Comparison of ENCODE assay signal across 18 mouse cellular contexts in the genomic region with DNA sequence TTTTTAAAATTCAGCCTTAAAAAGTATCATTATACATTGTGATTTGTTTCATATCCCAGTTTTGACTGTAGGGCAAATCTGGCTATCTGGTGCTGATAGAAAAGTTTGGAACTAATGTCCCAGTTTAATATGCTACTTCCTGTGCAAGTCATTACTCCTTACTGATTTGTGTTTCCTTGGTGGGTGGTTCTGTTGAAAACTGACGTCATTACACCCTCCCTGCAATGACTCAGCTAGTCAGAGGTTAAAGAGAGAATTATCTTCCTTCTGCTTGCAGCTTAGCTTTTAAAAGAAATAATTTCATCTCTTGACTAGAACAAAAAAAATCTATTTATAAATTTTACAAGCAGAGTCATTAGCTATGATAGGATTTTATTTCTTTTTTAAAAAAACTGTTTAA.
DNase-seq lines count a peak whose midpoint lies in the region; ATAC-seq and TF ChIP-seq lines count a peak whose summit lies in the region.
"Had no signal": no experiment of that assay in that cellular context is flagged by ENCODE, and none has a peak within 500 bp of the region (broad histone marks: within the 10 kb centered on the region; RNA-seq: fewer than 3 reads in every experiment).

No protein-coding gene starts in this region.

- H3K9ac ChIP-seq in lung, embryonic 14.5 days: no peak overlapping the region
- H3K9ac ChIP-seq in kidney, embryonic 15.5 days: no peak overlapping the region
- H3K9ac ChIP-seq in midbrain, embryonic 15.5 days: no peak overlapping the region
- H3K9ac ChIP-seq: forebrain, embryonic 13.5 days; liver, embryonic 14.5 days; midbrain, embryonic 12.5 days had no signal

- ATAC-seq in lung, embryonic 14.5 days (ENCODE audit: insufficient read depth): no peak
- peak; percentile 68; the same call in 1 of the 2 replicates for ATAC-seq in kidney, embryonic 15.5 days (replicated peaks; ENCODE audit: low FRiP score)
- ATAC-seq in midbrain, embryonic 15.5 days (replicated peaks): no peak
- ATAC-seq: forebrain, embryonic 13.5 days had no signal

- no peak overlapping the region for H3K4me3 ChIP-seq in heart, embryonic 10.5 days
- no peak overlapping the region for H3K4me3 ChIP-seq in lung, embryonic 14.5 days (ENCODE audit: low read depth, low read length)
- H3K4me3 ChIP-seq in lung, adult 2 months (replicated peaks; ENCODE audit: extremely low read depth, low read depth, low read length): no peak overlapping the region
- H3K4me3 ChIP-seq in kidney, embryonic 15.5 days (replicated peaks): no peak overlapping the region
- no peak overlapping the region for H3K4me3 ChIP-seq in left cerebral cortex, adult 2 months
- no peak overlapping the region for H3K4me3 ChIP-seq in midbrain, embryonic 15.5 days
- H3K4me3 ChIP-seq: forebrain, embryonic 13.5 days; midbrain, embryonic 12.5 days; myocyte had no signal

- no peak overlapping the region for H3K4me2 ChIP-seq in lung, embryonic 14.5 days
- H3K4me2 ChIP-seq in kidney, embryonic 15.5 days: no peak overlapping the region
- no peak overlapping the region for H3K4me2 ChIP-seq in midbrain, embryonic 15.5 days
- H3K4me2 ChIP-seq: forebrain, embryonic 13.5 days; midbrain, embryonic 12.5 days had no signal

- H3K27me3 ChIP-seq in heart, embryonic 10.5 days (ENCODE audit: insufficient read depth, poor library complexity, severe bottlenecking): no peaks in the 10 kb centered on the region
- no peaks in the 10 kb centered on the region for H3K27me3 ChIP-seq in lung, embryonic 14.5 days (ENCODE audit: insufficient read depth, low read length)
- no peaks in the 10 kb centered on the region for H3K27me3 ChIP-seq in kidney, embryonic 15.5 days
- no peaks in the 10 kb centered on the region for H3K27me3 ChIP-seq in midbrain, embryonic 15.5 days (replicated peaks)
- H3K27me3 ChIP-seq: forebrain, embryonic 13.5 days; midbrain, embryonic 12.5 days had no signal

- 0 out of 2 replicates have a peak, but pooled peaks cover 4% of the 10 kb centered on the region for H3K4me1 ChIP-seq in heart, embryonic 10.5 days
- H3K4me1 ChIP-seq in lung, embryonic 14.5 days (ENCODE audit: insufficient read depth): no peaks in the 10 kb centered on the region
- H3K4me1 ChIP-seq in lung, adult 2 months (ENCODE audit: control insufficient read depth, insufficient read depth, low read length): no peaks in the 10 kb centered on the region
- H3K4me1 ChIP-seq in kidney, embryonic 15.5 days: no peaks in the 10 kb centered on the region
- no peaks in the 10 kb centered on the region for H3K4me1 ChIP-seq in midbrain, embryonic 15.5 days

- no peaks in the 10 kb centered on the region for H3K36me3 ChIP-seq in heart, embryonic 10.5 days
- no peaks in the 10 kb centered on the region for H3K36me3 ChIP-seq in lung, embryonic 14.5 days (ENCODE audit: insufficient read depth)
- no peaks in the 10 kb centered on the region for H3K36me3 ChIP-seq in kidney, embryonic 15.5 days
- H3K36me3 ChIP-seq in midbrain, embryonic 15.5 days (replicated peaks): no peaks in the 10 kb centered on the region
- H3K36me3 ChIP-seq: midbrain, embryonic 12.5 days had no signal

- H3K27ac ChIP-seq in heart, embryonic 10.5 days: no peak overlapping the region
- H3K27ac ChIP-seq in lung, embryonic 14.5 days (ENCODE audit: low read depth): no peak overlapping the region
- no peak overlapping the region for H3K27ac ChIP-seq in kidney, embryonic 15.5 days
- H3K27ac ChIP-seq in left cerebral cortex, adult 2 months: no peak overlapping the region
- H3K27ac ChIP-seq in midbrain, embryonic 15.5 days: no peak overlapping the region
- H3K27ac ChIP-seq: forebrain, embryonic 13.5 days; liver, embryonic 14.5 days; midbrain, embryonic 12.5 days had no signal

- peak; percentile 87 for DNase-seq in heart, adult 11 months
- DNase-seq in heart, embryonic 10.5 days (ENCODE audit: low spot score): no peak
- DNase-seq in lung, embryonic 14.5 days: peak; percentile 29
- DNase-seq in lung, adult 2 months: no peak
- DNase-seq in left cerebral cortex, adult 2 months (ENCODE audit: extremely low spot score in 1 of 2, low spot score in 2 of 2): no peak
- DNase-seq in right cerebral cortex, postnatal 25 days: no peak
- DNase-seq: cerebellum, adult 2 months; heart, postnatal 4 days; left cerebral cortex, postnatal 4 days; retina, postnatal 1 day; spleen, adult 18-20 months; thymus, postnatal 14 days had no signal

- TF ChIP-seq CTCF in lung, embryonic 14.5 days (IDR thresholded peaks at IDR 0.05; ENCODE audit: low read depth): no peak
- no peak for TF ChIP-seq CTCF in lung, adult 2 months (IDR thresholded peaks at IDR 0.05; ENCODE audit: insufficient read depth, low read length)
- TF ChIP-seq CTCF in left cerebral cortex, adult 2 months (IDR thresholded peaks at IDR 0.05): no peak

- intact Hi-C loops in left cerebral cortex, adult 2 months (cut with DNase I): no loop called here

- TF ChIP-seq POLR2A in lung, adult 2 months (IDR thresholded peaks at IDR 0.05; ENCODE audit: borderline replicate concordance, extremely low read depth, low read depth, low read length): no peak

- WGBS in heart, embryonic 10.5 days: 20% methylated on average over 1 of the region's 1 CpGs
- 3% methylated on average over 1 of the region's 1 CpGs for WGBS in lung, embryonic 14.5 days
- WGBS in lung, adult 2 months: 7% methylated on average over 1 of the region's 1 CpGs
- WGBS in kidney, embryonic 15.5 days: 7% methylated on average over 1 of the region's 1 CpGs
- 50% methylated on average over 1 of the region's 1 CpGs for WGBS in midbrain, embryonic 15.5 days

- no peaks in the 10 kb centered on the region for H3K9me3 ChIP-seq in heart, embryonic 10.5 days
- no peaks in the 10 kb centered on the region for H3K9me3 ChIP-seq in lung, embryonic 14.5 days (ENCODE audit: low read depth, low read length)
- no peaks in the 10 kb centered on the region for H3K9me3 ChIP-seq in kidney, embryonic 15.5 days (replicated peaks)
- H3K9me3 ChIP-seq in midbrain, embryonic 15.5 days: no peaks in the 10 kb centered on the region
- H3K9me3 ChIP-seq: forebrain, embryonic 13.5 days; midbrain, embryonic 12.5 days had no signal

Comparison
In these comparisons a context has a peak if more than half of its experiments do, and no peak if none do; other contexts are left out.
1. DNase-seq: peak in heart, adult 11 months (single experiment) and lung, embryonic 14.5 days (single experiment); none in heart, embryonic 10.5 days (single experiment), lung, adult 2 months (single experiment), left cerebral cortex, adult 2 months (0 of 2) and right cerebral cortex, postnatal 25 days (single experiment).